Mouse (Mus musculus) midbrain, embryonic 14.5 days (tissue): Measurements from ENCODE around the gene Pkd1. TPM values are rescaled to one million over a fixed set of nuclear protein-coding genes. Genes with fewer than 3 reads are reported as not detected.
A peak's percentile ranks its signal among the peaks of the same experiment; 100 is the strongest.

ENCODE experiments used
- ATAC-seq: fragments of 200-750 bp; cut with Nextera tagmentation; 2 replicates; pipeline ENCODE4 v1.8.0; 2017; ENCODE audit warnings: moderate number of reproducible peaks, moderate library complexity; ENCODE audit not compliant: low FRiP score, low TSS enrichment
- DNase-seq: peaks from one replicate; pipeline ENCODE4 v3.0.0-alpha.2; 2015
- H3K27ac ChIP-seq: fragments of 300-500 bp; sonication (generic); replicated peaks from 2 replicates; pipeline ENCODE4 v1.5.1; 2014; ENCODE audit warnings: mild to moderate bottlenecking, low read depth, low read length, moderate library complexity
- H3K27me3 ChIP-seq: fragments of 300-500 bp; sonication (generic); 2 replicates; pipeline ENCODE4 v1.6.1; 2014; ENCODE audit warnings: low read length, control low read depth, mixed read lengths; ENCODE audit not compliant: control insufficient read depth, insufficient read depth
- H3K36me3 ChIP-seq: fragments of 300-500 bp; sonication (generic); 2 replicates; pipeline ENCODE4 v1.6.1; 2014; ENCODE audit warnings: low read length, control low read depth; ENCODE audit not compliant: control insufficient read depth, insufficient read depth
- H3K4me1 ChIP-seq: fragments of 300-500 bp; sonication (generic); 2 replicates; pipeline ENCODE4 v1.6.1; 2014; ENCODE audit warnings: mild to moderate bottlenecking, antibody characterized with exemption, low read length, control low read depth; ENCODE audit not compliant: control insufficient read depth, insufficient read depth
- H3K4me2 ChIP-seq: fragments of 300-500 bp; sonication (generic); 2 replicates; pipeline ENCODE4 v1.6.1; 2014; ENCODE audit warnings: mild to moderate bottlenecking, low read length, moderate library complexity
- H3K4me3 ChIP-seq: fragments of 300-500 bp; sonication (generic); replicated peaks from 2 replicates; pipeline ENCODE4 v1.5.1; 2014; ENCODE audit warnings: low read depth, low read length
- H3K9ac ChIP-seq: fragments of 300-500 bp; sonication (generic); replicated peaks from 2 replicates; pipeline ENCODE4 v1.6.1; 2014; ENCODE audit warnings: mild to moderate bottlenecking, low read length, moderate library complexity
- H3K9me3 ChIP-seq: fragments of 300-500 bp; sonication (generic); 2 replicates; pipeline ENCODE4 v1.6.1; 2016; ENCODE audit warnings: low read length, control low read depth, mixed read lengths; ENCODE audit not compliant: control insufficient read depth
- WGBS: fragments of 180-500 bp; shearing (Covaris S2); extraction: QIAGEN DNeasy Blood & Tissue Kit; methylation state at CpG from one replicate; pipeline ENCODE4 v1.1.7; 2014; 5-methylcytosine and 5-hydroxymethylcytosine counted together
- polyA plus RNA-seq: library from polyadenylated mRNA; unstranded; fragments of >200 nt; fragmentation: Nextera tagmentation; extraction: Ambion mirVana; gene quantifications from 2 replicates; pipeline ENCODE4 v1.2.1, GENCODE M21; 2014

The Pkd1 gene
- polyA plus RNA-seq, 1 experiment from 2014 or later, result 28.3 TPM

DNA sequence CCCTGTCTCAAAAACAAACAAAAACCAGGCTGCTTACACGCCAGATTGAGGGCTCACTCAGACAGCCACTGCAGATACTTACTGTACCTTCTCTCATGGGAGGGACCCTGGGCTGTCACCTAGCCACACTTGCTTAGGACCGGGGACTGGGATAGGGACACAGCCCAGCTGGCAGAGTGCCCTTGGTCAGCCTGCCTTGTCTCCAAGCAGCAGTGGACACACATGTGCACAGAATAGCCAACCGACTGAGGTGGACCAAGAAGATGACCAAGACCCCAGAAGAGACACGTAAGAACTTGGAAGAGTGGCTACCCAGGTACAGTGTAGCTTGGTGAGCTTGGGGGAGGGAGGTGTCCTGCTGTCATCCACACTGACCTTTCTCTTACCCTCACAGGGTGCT is 88.6 kb downstream of the Pkd1 start:
- H3K9ac ChIP-seq, result no peak overlapping the region
- H3K4me2 ChIP-seq, result no peak overlapping the region
- DNase-seq, result no peak
- no peak overlapping the region for H3K4me3 ChIP-seq
- peaks cover 6% of the 10 kb centered on the region; the same call in 1 of the 2 replicates for H3K36me3 ChIP-seq
- no peak overlapping the region for H3K27ac ChIP-seq
- no peaks in the 10 kb centered on the region for H3K9me3 ChIP-seq
- peaks cover under 1% of the 10 kb centered on the region; the same call in 1 of the 2 replicates for H3K4me1 ChIP-seq
- no peak for ATAC-seq
- WGBS, result 88% methylated on average over 4 of the region's 4 CpGs
- no peaks in the 10 kb centered on the region for H3K27me3 ChIP-seq

DNA sequence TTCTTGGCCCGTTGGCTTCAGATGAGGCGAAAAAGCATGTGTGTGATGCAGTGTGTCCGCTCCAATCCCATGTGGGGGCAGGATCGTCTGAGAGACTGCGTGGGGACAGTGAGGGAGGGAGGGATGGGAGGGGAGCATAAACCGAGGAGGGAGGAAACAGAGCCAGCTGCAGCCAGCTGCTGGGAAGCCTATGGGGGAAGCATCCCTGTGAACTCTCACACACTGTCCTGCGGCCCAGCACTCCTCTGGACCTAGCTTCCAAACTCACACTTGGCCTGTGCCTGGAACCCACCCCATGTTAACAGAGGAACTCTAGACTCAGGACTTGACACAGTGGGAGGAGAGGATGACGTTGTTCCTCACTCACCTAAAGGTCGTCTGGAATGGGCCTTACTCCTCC is 89.2 kb downstream of the Pkd1 start:
- no peak overlapping the region for H3K27ac ChIP-seq
- no peak for ATAC-seq
- H3K27me3 ChIP-seq, result no peaks in the 10 kb centered on the region
- DNase-seq, result no peak
- H3K36me3 ChIP-seq, result peaks cover 6% of the 10 kb centered on the region; the same call in 1 of the 2 replicates
- WGBS, result 82% methylated on average over 9 of the region's 9 CpGs
- H3K4me1 ChIP-seq, result no peaks in the 10 kb centered on the region
- no peak overlapping the region for H3K4me2 ChIP-seq
- no peak overlapping the region for H3K4me3 ChIP-seq
- no peak overlapping the region for H3K9ac ChIP-seq
- no peaks in the 10 kb centered on the region for H3K9me3 ChIP-seq

DNA sequence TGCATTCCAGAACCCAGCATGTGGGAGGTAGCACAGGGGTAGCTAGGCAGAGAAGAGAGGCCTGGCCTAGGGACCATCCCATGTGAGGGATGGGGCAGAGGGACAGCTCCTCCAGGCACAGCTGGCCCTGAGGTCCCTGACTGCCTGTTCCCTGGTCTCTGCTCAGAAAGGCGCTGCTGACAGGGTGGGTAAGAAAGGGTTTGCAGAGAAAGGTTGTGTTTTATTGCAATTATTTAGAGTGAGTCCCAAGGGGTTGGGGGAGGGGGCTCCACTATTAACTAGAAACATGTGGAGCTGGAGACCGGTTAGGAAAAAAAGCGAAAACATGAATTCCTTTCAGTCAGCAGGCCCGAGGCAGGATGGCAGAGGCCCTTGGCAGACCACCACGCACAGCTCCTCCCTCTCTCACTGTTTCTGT is 89.9 kb downstream of the Pkd1 start:
- Histone ChIP-seq H3K4me3 (no peak overlapping the region), H3K4me2 (no peak overlapping the region), H3K36me3 (peaks cover 6% of the 10 kb centered on the region; the same call in 1 of the 2 replicates), H3K27me3 (no peaks in the 10 kb centered on the region), H3K4me1 (no peaks in the 10 kb centered on the region), H3K9ac (no peak overlapping the region), H3K9me3 (no peaks in the 10 kb centered on the region), H3K27ac (no peak overlapping the region)
- WGBS, result 84% methylated on average over 5 of the region's 5 CpGs
- no peak for DNase-seq
- ATAC-seq, result no peak

DNA sequence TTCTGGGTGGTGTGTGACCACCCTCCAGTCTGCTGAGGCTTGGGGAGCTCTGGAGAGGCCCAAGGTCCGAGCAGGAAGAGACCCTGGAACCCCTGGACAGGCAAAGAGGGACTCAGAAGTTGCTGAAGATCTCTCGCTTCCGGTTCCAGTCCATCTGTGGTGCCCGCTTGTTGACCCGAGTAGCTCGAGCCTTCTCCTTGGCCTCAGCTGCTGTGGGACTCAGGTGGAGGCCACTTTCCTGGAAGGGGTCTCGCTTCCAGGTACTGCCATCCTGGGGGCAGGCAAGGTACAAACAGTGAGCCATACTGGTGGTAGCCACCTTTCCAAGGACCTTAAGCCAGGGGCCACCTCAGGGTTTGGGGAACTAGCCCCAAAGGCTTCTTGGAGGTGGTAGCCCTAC is 90.5 kb downstream of the Pkd1 start:
- Histone ChIP-seq H3K36me3 (peaks cover 6% of the 10 kb centered on the region; the same call in 1 of the 2 replicates), H3K4me3 (no peak overlapping the region), H3K9me3 (no peaks in the 10 kb centered on the region), H3K9ac (no peak overlapping the region), H3K4me2 (no peak overlapping the region), H3K4me1 (no peaks in the 10 kb centered on the region), H3K27me3 (no peaks in the 10 kb centered on the region), H3K27ac (no peak overlapping the region)
- DNase-seq, result no peak
- 85% methylated on average over 7 of the region's 7 CpGs for WGBS
- ATAC-seq, result no peak

DNA sequence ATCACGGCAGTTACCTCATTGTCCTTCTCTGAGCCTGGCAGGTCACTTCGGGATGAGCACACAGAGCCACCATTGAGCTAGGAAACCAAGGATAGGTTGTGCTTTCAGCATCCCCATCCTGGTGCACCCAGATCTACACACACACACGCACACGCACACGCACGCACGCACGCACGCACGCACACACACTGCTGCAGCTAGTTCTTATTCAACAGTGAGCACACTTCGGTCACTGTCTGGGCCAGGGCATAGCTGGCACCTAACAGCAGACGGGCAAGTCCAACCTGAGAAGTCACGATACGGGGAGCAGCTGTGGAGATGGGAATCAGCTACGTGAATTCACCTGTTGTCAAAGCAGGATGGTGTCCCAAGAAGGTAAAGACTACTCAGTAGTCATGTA is 90.9 kb downstream of the Pkd1 start:
- no peaks in the 10 kb centered on the region for H3K27me3 ChIP-seq
- DNase-seq, result no peak
- H3K9ac ChIP-seq, result no peak overlapping the region
- H3K4me3 ChIP-seq, result no peak overlapping the region
- 96% methylated on average over 15 of the region's 15 CpGs for WGBS
- peaks cover 6% of the 10 kb centered on the region; the same call in 1 of the 2 replicates for H3K36me3 ChIP-seq
- no peaks in the 10 kb centered on the region for H3K9me3 ChIP-seq
- no peaks in the 10 kb centered on the region for H3K4me1 ChIP-seq
- no peak overlapping the region for H3K4me2 ChIP-seq
- H3K27ac ChIP-seq, result no peak overlapping the region
- no peak for ATAC-seq

DNA sequence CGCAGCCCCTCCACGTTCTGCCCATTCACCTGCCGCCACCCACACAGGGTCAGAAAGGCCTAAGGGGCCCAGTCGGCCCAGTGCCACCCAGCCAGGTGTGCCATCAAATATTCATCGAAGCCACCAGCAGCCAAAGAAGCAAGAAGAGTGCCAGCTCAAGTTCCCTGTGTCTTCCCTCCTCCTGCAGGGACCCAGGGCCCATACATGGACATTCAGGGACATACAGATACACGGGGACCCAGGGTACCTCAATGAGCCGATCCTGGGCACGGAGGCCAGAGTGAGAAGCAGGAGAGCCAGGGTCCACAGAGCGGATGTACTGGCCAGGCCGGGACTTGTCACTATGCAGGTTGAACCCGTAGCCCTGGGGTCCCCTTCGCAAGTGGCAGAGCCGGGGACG is 92.3 kb downstream of the Pkd1 start:
- 93% methylated on average over 14 of the region's 14 CpGs for WGBS
- Histone ChIP-seq H3K4me1 (no peaks in the 10 kb centered on the region), H3K4me3 (no peak overlapping the region), H3K4me2 (no peak overlapping the region), H3K27me3 (no peaks in the 10 kb centered on the region), H3K9ac (no peak overlapping the region), H3K27ac (no peak overlapping the region), H3K9me3 (no peaks in the 10 kb centered on the region), H3K36me3 (peaks cover 6% of the 10 kb centered on the region; the same call in 1 of the 2 replicates)
- DNase-seq (no peak), ATAC-seq (no peak)

DNA sequence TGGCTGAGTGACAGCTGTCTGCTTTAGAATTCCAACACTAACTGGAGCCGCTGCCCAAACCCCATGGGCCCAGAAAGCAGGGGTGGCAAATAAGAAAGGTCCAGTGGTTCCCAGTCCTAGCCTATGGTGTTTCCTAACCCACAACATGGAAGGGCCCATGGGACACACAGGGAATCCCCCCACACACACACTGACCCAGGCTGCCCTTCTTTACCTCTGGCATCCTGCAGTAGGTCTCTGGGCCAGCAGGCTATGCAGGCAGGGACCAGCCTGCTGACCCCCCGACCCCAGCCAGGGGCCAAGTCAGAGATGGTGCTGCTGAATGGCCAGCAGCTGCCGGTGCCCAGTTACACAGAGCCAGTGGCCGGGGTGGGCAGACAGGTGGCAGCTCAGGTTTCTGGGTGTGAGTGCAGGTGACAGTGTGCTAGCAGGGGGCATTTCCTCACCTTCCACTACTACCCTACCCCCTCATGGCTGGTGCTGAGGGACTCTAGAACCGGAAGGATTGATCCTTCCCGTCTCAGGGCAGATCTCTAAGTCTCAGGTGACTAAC is 93.2 kb downstream of the Pkd1 start:
- peaks cover 6% of the 10 kb centered on the region; the same call in 1 of the 2 replicates for H3K36me3 ChIP-seq
- H3K4me2 ChIP-seq, result no peak overlapping the region
- H3K9me3 ChIP-seq, result no peaks in the 10 kb centered on the region
- DNase-seq (no peak), ATAC-seq (no peak)
- no peaks in the 10 kb centered on the region for H3K4me1 ChIP-seq
- no peaks in the 10 kb centered on the region for H3K27me3 ChIP-seq
- H3K9ac ChIP-seq, result no peak overlapping the region
- no peak overlapping the region for H3K4me3 ChIP-seq
- no peak overlapping the region for H3K27ac ChIP-seq
- WGBS, result 76% methylated on average over 6 of the region's 6 CpGs

DNA sequence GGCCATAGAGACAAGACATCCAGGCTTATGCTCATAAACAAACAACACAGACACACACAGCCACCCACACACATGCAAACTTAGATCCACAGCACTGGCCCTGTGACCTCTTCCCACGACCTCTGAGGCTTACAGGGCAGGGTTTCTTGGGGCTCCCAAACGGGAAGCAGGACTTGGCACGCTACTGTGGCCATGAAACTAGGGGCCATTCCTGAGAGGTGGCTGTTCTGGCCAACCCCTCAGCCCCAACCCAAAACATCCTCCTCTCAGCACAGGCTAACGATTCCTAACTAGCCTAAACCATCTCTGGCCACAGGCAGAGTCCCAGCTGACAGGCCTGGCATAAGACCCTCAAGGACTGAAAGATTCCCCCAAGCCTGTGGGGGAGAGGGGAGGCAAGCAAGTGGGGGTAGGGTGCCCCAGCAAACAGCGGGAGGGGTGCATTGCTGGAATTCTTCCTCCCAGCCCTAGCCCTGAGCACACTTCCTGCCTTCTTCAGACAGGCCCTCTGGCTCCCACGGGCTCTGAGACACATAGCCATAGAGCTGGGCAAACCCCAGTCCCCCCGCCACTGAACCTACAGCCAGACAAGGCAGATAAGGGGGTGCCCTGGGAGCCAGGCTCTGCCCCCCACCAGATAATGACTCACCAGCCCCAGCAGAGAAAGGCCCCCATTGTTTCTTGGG is 94.5 kb downstream of the Pkd1 start:
- Histone ChIP-seq H3K4me2 (no peak overlapping the region), H3K9me3 (no peaks in the 10 kb centered on the region), H3K4me3 (no peak overlapping the region), H3K36me3 (no peaks in the 10 kb centered on the region; the same call in 1 of the 2 replicates), H3K9ac (no peak overlapping the region), H3K4me1 (no peaks in the 10 kb centered on the region), H3K27me3 (no peaks in the 10 kb centered on the region), H3K27ac (0 out of 2 replicates have a peak overlapping the region, but pooled peaks have one; percentile 26)
- DNase-seq (no peak), ATAC-seq (no peak)
- WGBS, result 55% methylated on average over 7 of the region's 7 CpGs
